Mouse (Mus musculus): ENCODE results near the gene Glrb.

DNA sequence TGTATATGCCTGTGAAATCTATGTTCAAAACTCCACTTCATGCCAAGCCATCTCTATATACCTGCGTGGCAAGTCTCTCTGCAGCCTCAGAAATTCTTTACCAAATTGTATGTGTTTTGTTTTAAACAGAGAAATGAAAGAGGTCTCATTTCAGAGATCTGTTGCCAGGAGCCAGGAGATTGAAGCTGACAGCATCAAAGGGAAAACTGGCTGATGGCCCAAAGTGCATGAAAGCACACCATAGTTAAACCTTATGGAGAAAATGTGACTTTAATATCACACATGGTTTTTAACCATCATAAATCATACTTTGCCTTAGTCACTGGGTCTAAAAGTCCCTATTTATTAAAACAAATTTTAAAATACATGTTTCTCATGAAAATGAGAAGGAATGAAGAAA lies 109.6 kb downstream of the Glrb start:
- no peak for TF ChIP-seq CTCF (IDR thresholded peaks at IDR 0.05; ENCODE audit: low read depth)
- no peak for TF ChIP-seq EP300 (IDR thresholded peaks at IDR 0.05; ENCODE audit: low read depth)

Measured in liver, embryonic 14.5 days (tissue).